Mouse (Mus musculus) kidney, postnatal 0 days (tissue): Measurements from ENCODE around the gene Rbbp4. TPM values are rescaled to one million over a fixed set of nuclear protein-coding genes. Genes with fewer than 3 reads are reported as not detected.

Source experiments
- ATAC-seq: fragments of 200-750 bp; cut with Nextera tagmentation; replicated peaks from 2 replicates; pipeline ENCODE4 v1.8.0; 2017; ENCODE audit warnings: low read depth, moderate number of reproducible peaks, moderate TSS enrichment, moderate library complexity; ENCODE audit not compliant: low FRiP score
- DNase-seq: peaks from one replicate; pipeline ENCODE4 v3.0.0-alpha.2; 2016; ENCODE audit warnings: low spot score
- H3K27ac ChIP-seq: fragments of 300-500 bp; sonication (generic); 2 replicates; pipeline ENCODE4 v1.5.1; 2014; ENCODE audit warnings: mild to moderate bottlenecking
- H3K27me3 ChIP-seq: fragments of 300-500 bp; sonication (generic); 2 replicates; pipeline ENCODE4 v1.6.1; 2014; ENCODE audit warnings: low read length, mixed read lengths; ENCODE audit not compliant: insufficient read depth
- H3K36me3 ChIP-seq: fragments of 300-500 bp; sonication (generic); 2 replicates; pipeline ENCODE4 v1.6.1; 2014; ENCODE audit warnings: low read length, mixed read lengths; ENCODE audit not compliant: insufficient read depth
- H3K4me1 ChIP-seq: fragments of 300-500 bp; sonication (generic); replicated peaks from 2 replicates; pipeline ENCODE4 v1.6.1; 2014; ENCODE audit warnings: antibody characterized with exemption, low read length, mixed read lengths; ENCODE audit not compliant: insufficient read depth
- H3K4me2 ChIP-seq: fragments of 300-500 bp; sonication (generic); 2 replicates; pipeline ENCODE4 v1.6.1; 2014; ENCODE audit warnings: mild to moderate bottlenecking, low read length, moderate library complexity, mixed read lengths
- H3K4me3 ChIP-seq: fragments of 300-500 bp; sonication (generic); replicated peaks from 2 replicates; pipeline ENCODE4 v1.5.1; 2014; ENCODE audit warnings: low read depth, low read length
- H3K9ac ChIP-seq: fragments of 300-500 bp; sonication (generic); 2 replicates; pipeline ENCODE4 v1.6.1; 2014; ENCODE audit warnings: low read depth, low read length
- H3K9me3 ChIP-seq: fragments of 300-500 bp; sonication (generic); replicated peaks from 2 replicates; pipeline ENCODE4 v1.6.1; 2016; ENCODE audit warnings: low read length, inconsistent platforms, mixed read lengths
- CTCF ChIP-seq: IDR thresholded peaks from 2 replicates; pipeline ENCODE4 v1.5.1; 2016; ENCODE audit warnings: antibody characterized with exemption, low read depth, mild to moderate bottlenecking, moderate library complexity
- WGBS: fragments of 180-500 bp; shearing (Covaris S2); extraction: QIAGEN DNeasy Blood & Tissue Kit; methylation state at CpG from one replicate; pipeline ENCODE4 v1.1.7; 2014; 5-methylcytosine and 5-hydroxymethylcytosine counted together
- polyA plus RNA-seq: library from polyadenylated mRNA; unstranded; fragments of >200 nt; fragmentation: Nextera tagmentation; extraction: Ambion mirVana; gene quantifications from 2 replicates; pipeline ENCODE4 v1.2.1, GENCODE M21; 2015

Rbbp4 gene
- polyA plus RNA-seq, 1 experiment from 2014 or later, result 339 TPM

GRCm38 (mm10) chr4:129379805-129380204 lies 44.6 kb upstream of the Rbbp4 start:
- DNase-seq, result no peak
- H3K4me1 ChIP-seq, result peaks cover 5% of the 10 kb centered on the region; the same call in 1 of the 2 replicates
- no peak overlapping the region for H3K4me2 ChIP-seq
- H3K27me3 ChIP-seq, result no peaks in the 10 kb centered on the region
- H3K4me3 ChIP-seq, result no peak overlapping the region
- WGBS, result 81% methylated on average over 3 of the region's 3 CpGs
- H3K9me3 ChIP-seq, result no peaks in the 10 kb centered on the region
- no peak overlapping the region for H3K27ac ChIP-seq
- H3K36me3 ChIP-seq, result no peaks in the 10 kb centered on the region
- no peak for TF ChIP-seq CTCF
- no peak for ATAC-seq
- H3K9ac ChIP-seq, result no peak overlapping the region

GRCm38 (mm10) chr4:129377601-129378390 lies 42.6 kb upstream of the Rbbp4 start, which contains the start of gene Zbtb8a:
Gene Zbtb8a (minus strand): TSS chr4:129378116.
- Histone ChIP-seq H3K9me3 (no peaks in the 10 kb centered on the region), H3K36me3 (no peaks in the 10 kb centered on the region), H3K4me3 (peak within 1 kb of the TSS; percentile 66), H3K4me2 (peak within 1 kb of the TSS; percentile 85), H3K27ac (peak within 1 kb of the TSS; percentile 81), H3K27me3 (no peaks in the 10 kb centered on the region), H3K4me1 (peaks cover 8% of the 10 kb centered on the region; the same call in 1 of the 2 replicates), H3K9ac (peak within 1 kb of the TSS; percentile 94)
- TF ChIP-seq CTCF, result peak; percentile 14; the same call in 1 of the 2 replicates
- DNase-seq, result peak; percentile 79
- peak; percentile 74 for ATAC-seq
- 2% methylated on average over 53 of the region's 65 CpGs for WGBS

GRCm38 (mm10) chr4:129376961-129377545 lies 41.9 kb upstream of the Rbbp4 start:
- under 1% methylated on average over 67 of the region's 68 CpGs for WGBS
- ATAC-seq, result peak; percentile 53
- Histone ChIP-seq H3K36me3 (no peaks in the 10 kb centered on the region), H3K9ac (peak overlapping the region; percentile 94), H3K4me3 (peak overlapping the region; percentile 66), H3K27ac (peak overlapping the region; percentile 81), H3K27me3 (no peaks in the 10 kb centered on the region), H3K4me1 (0 out of 2 replicates have a peak, but pooled peaks cover 8% of the 10 kb centered on the region), H3K4me2 (peak overlapping the region; percentile 85), H3K9me3 (no peaks in the 10 kb centered on the region)
- DNase-seq, result peak; percentile 68
- TF ChIP-seq CTCF, result no peak

GRCm38 (mm10) chr4:129375821-129376220 lies 40.7 kb upstream of the Rbbp4 start:
- Histone ChIP-seq H3K9me3 (no peaks in the 10 kb centered on the region), H3K27ac (no peak overlapping the region), H3K27me3 (no peaks in the 10 kb centered on the region), H3K4me2 (no peak overlapping the region), H3K9ac (no peak overlapping the region), H3K36me3 (no peaks in the 10 kb centered on the region), H3K4me3 (no peak overlapping the region), H3K4me1 (0 out of 2 replicates have a peak, but pooled peaks cover 8% of the 10 kb centered on the region)
- ATAC-seq, result no peak
- no peak for DNase-seq
- no peak for TF ChIP-seq CTCF
- 79% methylated on average over 5 of the region's 5 CpGs for WGBS

GRCm38 (mm10) chr4:129375000-129375399 lies 39.8 kb upstream of the Rbbp4 start:
- H3K4me3 ChIP-seq, result no peak overlapping the region
- ATAC-seq (no peak), DNase-seq (no peak)
- no peak overlapping the region for H3K27ac ChIP-seq
- no peaks in the 10 kb centered on the region for H3K27me3 ChIP-seq
- no peak for TF ChIP-seq CTCF
- no peaks in the 10 kb centered on the region for H3K36me3 ChIP-seq
- WGBS, result 45% methylated on average over 6 of the region's 6 CpGs
- H3K9ac ChIP-seq, result no peak overlapping the region
- H3K9me3 ChIP-seq, result no peaks in the 10 kb centered on the region
- H3K4me2 ChIP-seq, result no peak overlapping the region
- 0 out of 2 replicates have a peak, but pooled peaks cover 8% of the 10 kb centered on the region for H3K4me1 ChIP-seq

- DNase-seq, result no peak
- Histone ChIP-seq H3K9ac (no peak overlapping the region), H3K27ac (no peak overlapping the region), H3K9me3 (no peaks in the 10 kb centered on the region), H3K27me3 (no peaks in the 10 kb centered on the region), H3K4me1 (0 out of 2 replicates have a peak, but pooled peaks cover 8% of the 10 kb centered on the region), H3K36me3 (no peaks in the 10 kb centered on the region), H3K4me3 (no peak overlapping the region), H3K4me2 (no peak overlapping the region)
- 66% methylated on average over 11 of the region's 11 CpGs for WGBS
- no peak for ATAC-seq
- TF ChIP-seq CTCF, result no peak
These were observed 39.1 kb upstream of the Rbbp4 start for GRCm38 (mm10) chr4:129374219-129374755.
